Mouse (Mus musculus): ENCODE measurements around the gene Acbd3. TPM values are rescaled to one million over a fixed set of nuclear protein-coding genes. Genes with fewer than 3 reads are reported as not detected.

Gene Acbd3
- polyA plus RNA-seq, 1 experiment from 2014 or later: 27.1 TPM

GRCm38 (mm10) chr1:180777289-180777659, 51.4 kb downstream of the Acbd3 start:
- peak; percentile 16; the same call in 1 of the 2 replicates for ATAC-seq (ENCODE audit: low FRiP score)
- H3K36me3 ChIP-seq (replicated peaks; ENCODE audit: control insufficient read depth, insufficient read depth): no peaks in the 10 kb centered on the region

GRCm38 (mm10) chr1:180777660-180778402, 52.0 kb downstream of the Acbd3 start:
- Histone ChIP-seq H3K9me3 (ENCODE audit: control insufficient read depth, low read length) (no peaks in the 10 kb centered on the region), H3K4me1 (replicated peaks; ENCODE audit: control insufficient read depth, insufficient read depth, low read length) (0 out of 2 replicates have a peak, but pooled peaks cover 6% of the 10 kb centered on the region), H3K27ac (peak overlapping the region; percentile 78), H3K36me3 (replicated peaks; ENCODE audit: control insufficient read depth, insufficient read depth) (no peaks in the 10 kb centered on the region), H3K4me3 (replicated peaks; ENCODE audit: low read length) (peak overlapping the region; percentile 51), H3K9ac (peak overlapping the region; percentile 67), H3K27me3 (ENCODE audit: control insufficient read depth, insufficient read depth, low read length) (no peaks in the 10 kb centered on the region), H3K4me2 (replicated peaks) (peak overlapping the region; percentile 95)
- ATAC-seq (ENCODE audit: low FRiP score) (peak; percentile 82), DNase-seq (ENCODE audit: low spot score) (peak; percentile 81)
- WGBS: 2% methylated on average over 50 of the region's 56 CpGs

More at GRCm38 (mm10) chr1:180777289-180777659, 51.4 kb downstream of the Acbd3 start:
- Histone ChIP-seq H3K27ac (peak overlapping the region; percentile 78), H3K9me3 (ENCODE audit: control insufficient read depth, low read length) (no peaks in the 10 kb centered on the region), H3K4me2 (replicated peaks) (peak overlapping the region; percentile 95), H3K9ac (peak overlapping the region; percentile 67), H3K4me1 (replicated peaks; ENCODE audit: control insufficient read depth, insufficient read depth, low read length) (0 out of 2 replicates have a peak, but pooled peaks cover 6% of the 10 kb centered on the region), H3K27me3 (ENCODE audit: control insufficient read depth, insufficient read depth, low read length) (no peaks in the 10 kb centered on the region), H3K4me3 (replicated peaks; ENCODE audit: low read length) (peak overlapping the region; percentile 51)
- WGBS: 9% methylated on average over 10 of the region's 10 CpGs
- no peak for DNase-seq (ENCODE audit: low spot score)

GRCm38 (mm10) chr1:180778403-180778754, 52.5 kb downstream of the Acbd3 start:
- WGBS: 0% methylated on average over 13 of the region's 13 CpGs
- DNase-seq (ENCODE audit: low spot score): no peak
- Histone ChIP-seq H3K36me3 (replicated peaks; ENCODE audit: control insufficient read depth, insufficient read depth) (no peaks in the 10 kb centered on the region), H3K4me3 (replicated peaks; ENCODE audit: low read length) (peak overlapping the region; percentile 51), H3K4me1 (replicated peaks; ENCODE audit: control insufficient read depth, insufficient read depth, low read length) (0 out of 2 replicates have a peak, but pooled peaks cover 6% of the 10 kb centered on the region), H3K27ac (peak overlapping the region; percentile 78; the same call in 1 of the 2 replicates), H3K9me3 (ENCODE audit: control insufficient read depth, low read length) (no peaks in the 10 kb centered on the region), H3K4me2 (replicated peaks) (peak overlapping the region; percentile 95), H3K27me3 (ENCODE audit: control insufficient read depth, insufficient read depth, low read length) (no peaks in the 10 kb centered on the region), H3K9ac (peak overlapping the region; percentile 67)
- ATAC-seq (ENCODE audit: low FRiP score): peak; percentile 35; the same call in 1 of the 2 replicates

GRCm38 (mm10) chr1:180778941-180779340, 53.1 kb downstream of the Acbd3 start:
- no peak for DNase-seq (ENCODE audit: low spot score)
- Histone ChIP-seq H3K9me3 (ENCODE audit: control insufficient read depth, low read length) (no peaks in the 10 kb centered on the region), H3K36me3 (replicated peaks; ENCODE audit: control insufficient read depth, insufficient read depth) (no peaks in the 10 kb centered on the region), H3K27me3 (ENCODE audit: control insufficient read depth, insufficient read depth, low read length) (no peaks in the 10 kb centered on the region), H3K27ac (no peak overlapping the region), H3K4me2 (replicated peaks) (peak overlapping the region; percentile 95; the same call in 1 of the 2 replicates), H3K9ac (no peak overlapping the region), H3K4me3 (replicated peaks; ENCODE audit: low read length) (no peak overlapping the region), H3K4me1 (replicated peaks; ENCODE audit: control insufficient read depth, insufficient read depth, low read length) (0 out of 2 replicates have a peak, but pooled peaks cover 6% of the 10 kb centered on the region)
- ATAC-seq (ENCODE audit: low FRiP score): no peak
- WGBS: 84% methylated on average over 10 of the region's 10 CpGs

GRCm38 (mm10) chr1:180780291-180780690, 54.4 kb downstream of the Acbd3 start:
- no peak overlapping the region for H3K4me3 ChIP-seq (replicated peaks; ENCODE audit: low read length)
- H3K27me3 ChIP-seq (ENCODE audit: control insufficient read depth, insufficient read depth, low read length): no peaks in the 10 kb centered on the region
- ATAC-seq (ENCODE audit: low FRiP score) (no peak), DNase-seq (ENCODE audit: low spot score) (no peak)
- 0 out of 2 replicates have a peak, but pooled peaks cover 6% of the 10 kb centered on the region for H3K4me1 ChIP-seq (replicated peaks; ENCODE audit: control insufficient read depth, insufficient read depth, low read length)
- no peak overlapping the region for H3K9ac ChIP-seq
- H3K27ac ChIP-seq: no peak overlapping the region
- H3K9me3 ChIP-seq (ENCODE audit: control insufficient read depth, low read length): no peaks in the 10 kb centered on the region
- no peaks in the 10 kb centered on the region for H3K36me3 ChIP-seq (replicated peaks; ENCODE audit: control insufficient read depth, insufficient read depth)
- WGBS: 91% methylated on average over 8 of the region's 8 CpGs
- no peak overlapping the region for H3K4me2 ChIP-seq (replicated peaks)

GRCm38 (mm10) chr1:180781250-180781649, 55.4 kb downstream of the Acbd3 start:
- 86% methylated on average over 5 of the region's 5 CpGs for WGBS
- no peak overlapping the region for H3K9ac ChIP-seq
- ATAC-seq (ENCODE audit: low FRiP score) (no peak), DNase-seq (ENCODE audit: low spot score) (no peak)
- no peak overlapping the region for H3K4me2 ChIP-seq (replicated peaks)
- no peaks in the 10 kb centered on the region for H3K9me3 ChIP-seq (ENCODE audit: control insufficient read depth, low read length)
- no peak overlapping the region for H3K27ac ChIP-seq
- H3K36me3 ChIP-seq (replicated peaks; ENCODE audit: control insufficient read depth, insufficient read depth): no peaks in the 10 kb centered on the region
- H3K4me1 ChIP-seq (replicated peaks; ENCODE audit: control insufficient read depth, insufficient read depth, low read length): 0 out of 2 replicates have a peak, but pooled peaks cover 6% of the 10 kb centered on the region
- no peaks in the 10 kb centered on the region for H3K27me3 ChIP-seq (ENCODE audit: control insufficient read depth, insufficient read depth, low read length)
- H3K4me3 ChIP-seq (replicated peaks; ENCODE audit: low read length): no peak overlapping the region

GRCm38 (mm10) chr1:180782906-180783579, 57.2 kb downstream of the Acbd3 start:
- 63% methylated on average over 9 of the region's 9 CpGs for WGBS
- Histone ChIP-seq H3K4me3 (replicated peaks; ENCODE audit: low read length) (no peak overlapping the region), H3K36me3 (replicated peaks; ENCODE audit: control insufficient read depth, insufficient read depth) (no peaks in the 10 kb centered on the region), H3K27ac (peak overlapping the region; percentile 32; the same call in 1 of the 2 replicates), H3K9ac (no peak overlapping the region), H3K4me2 (replicated peaks) (no peak overlapping the region), H3K4me1 (replicated peaks; ENCODE audit: control insufficient read depth, insufficient read depth, low read length) (no peaks in the 10 kb centered on the region), H3K27me3 (ENCODE audit: control insufficient read depth, insufficient read depth, low read length) (no peaks in the 10 kb centered on the region), H3K9me3 (ENCODE audit: control insufficient read depth, low read length) (no peaks in the 10 kb centered on the region)
- ATAC-seq (ENCODE audit: low FRiP score) (no peak), DNase-seq (ENCODE audit: low spot score) (no peak)

GRCm38 (mm10) chr1:180783580-180783928, 57.7 kb downstream of the Acbd3 start:
- Histone ChIP-seq H3K9ac (no peak overlapping the region), H3K9me3 (ENCODE audit: control insufficient read depth, low read length) (no peaks in the 10 kb centered on the region), H3K36me3 (replicated peaks; ENCODE audit: control insufficient read depth, insufficient read depth) (no peaks in the 10 kb centered on the region), H3K4me2 (replicated peaks) (no peak overlapping the region), H3K4me3 (replicated peaks; ENCODE audit: low read length) (no peak overlapping the region), H3K4me1 (replicated peaks; ENCODE audit: control insufficient read depth, insufficient read depth, low read length) (no peaks in the 10 kb centered on the region), H3K27ac (peak overlapping the region; percentile 32; the same call in 1 of the 2 replicates), H3K27me3 (ENCODE audit: control insufficient read depth, insufficient read depth, low read length) (no peaks in the 10 kb centered on the region)
- DNase-seq (ENCODE audit: low spot score) (no peak), ATAC-seq (ENCODE audit: low FRiP score) (no peak)
- WGBS: 14% methylated on average over 3 of the region's 3 CpGs

- Histone ChIP-seq H3K27ac (no peak overlapping the region), H3K4me3 (replicated peaks; ENCODE audit: low read length) (no peak overlapping the region), H3K9me3 (ENCODE audit: control insufficient read depth, low read length) (no peaks in the 10 kb centered on the region), H3K36me3 (replicated peaks; ENCODE audit: control insufficient read depth, insufficient read depth) (no peaks in the 10 kb centered on the region), H3K4me2 (replicated peaks) (no peak overlapping the region), H3K27me3 (ENCODE audit: control insufficient read depth, insufficient read depth, low read length) (no peaks in the 10 kb centered on the region), H3K9ac (no peak overlapping the region), H3K4me1 (replicated peaks; ENCODE audit: control insufficient read depth, insufficient read depth, low read length) (peaks cover 9% of the 10 kb centered on the region)
- ATAC-seq (ENCODE audit: low FRiP score) (no peak), DNase-seq (ENCODE audit: low spot score) (no peak)
- 89% methylated on average over 14 of the region's 14 CpGs for WGBS
Observed at GRCm38 (mm10) chr1:180791821-180792480, 66.1 kb downstream of the Acbd3 start.
